Mouse (Mus musculus) neutrophil, adult 5-6 weeks (primary cell): Measurements from ENCODE around the gene Gm973. TPM values are rescaled to one million over a fixed set of nuclear protein-coding genes. Genes with fewer than 3 reads are reported as not detected.

ENCODE experiments used
- ATAC-seq: fragments of 151-379, 151-347 bp; 2 replicates; pipeline ENCODE4 v1.8.0; 2017; ENCODE audit warnings: mild to moderate bottlenecking, moderate TSS enrichment; ENCODE audit not compliant: insufficient number of reproducible peaks, poor library complexity, low FRiP score, severe bottlenecking; ENCODE audit errors: extremely low read depth
- total RNA-seq: library from RNA; stranded (forward); fragments of 200-1000 nt; gene quantifications from 2 replicates; pipeline ENCODE4 v1.2.3, GENCODE M21; 2017

The Gm973 gene
- total RNA-seq, 1 experiment from 2014 or later: not detected

DNA sequence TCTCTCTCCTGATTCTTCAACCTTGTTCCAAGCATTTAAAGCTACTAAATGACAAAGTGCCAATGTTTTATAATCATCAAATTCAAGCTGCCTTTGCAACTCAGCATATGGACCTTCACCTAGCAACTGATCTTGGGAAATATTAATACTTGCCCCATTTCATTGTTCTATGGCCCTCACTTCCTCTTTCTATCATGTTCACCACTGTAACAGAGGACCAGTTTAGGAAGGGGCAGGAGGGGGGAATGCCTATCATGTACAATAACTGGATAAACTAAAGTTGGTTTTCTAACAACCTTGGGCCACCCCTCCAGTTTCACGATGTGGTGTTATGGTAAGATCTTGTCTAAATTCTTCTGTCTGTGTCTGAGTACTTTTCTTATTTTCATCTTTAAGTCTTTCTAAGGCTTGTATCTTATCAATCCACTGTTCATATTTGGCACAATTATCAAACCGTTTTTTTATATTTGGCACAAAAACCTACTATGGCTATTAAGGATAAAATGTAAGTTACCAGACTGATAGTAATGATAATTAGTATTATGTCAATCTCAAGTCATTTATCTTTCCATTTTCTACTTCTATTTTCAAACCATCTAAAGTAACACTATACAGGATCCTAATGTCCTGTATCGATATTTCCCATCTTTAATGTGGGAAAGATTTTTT lies 137.3 kb downstream of the Gm973 start:
- ATAC-seq: no peak

DNA sequence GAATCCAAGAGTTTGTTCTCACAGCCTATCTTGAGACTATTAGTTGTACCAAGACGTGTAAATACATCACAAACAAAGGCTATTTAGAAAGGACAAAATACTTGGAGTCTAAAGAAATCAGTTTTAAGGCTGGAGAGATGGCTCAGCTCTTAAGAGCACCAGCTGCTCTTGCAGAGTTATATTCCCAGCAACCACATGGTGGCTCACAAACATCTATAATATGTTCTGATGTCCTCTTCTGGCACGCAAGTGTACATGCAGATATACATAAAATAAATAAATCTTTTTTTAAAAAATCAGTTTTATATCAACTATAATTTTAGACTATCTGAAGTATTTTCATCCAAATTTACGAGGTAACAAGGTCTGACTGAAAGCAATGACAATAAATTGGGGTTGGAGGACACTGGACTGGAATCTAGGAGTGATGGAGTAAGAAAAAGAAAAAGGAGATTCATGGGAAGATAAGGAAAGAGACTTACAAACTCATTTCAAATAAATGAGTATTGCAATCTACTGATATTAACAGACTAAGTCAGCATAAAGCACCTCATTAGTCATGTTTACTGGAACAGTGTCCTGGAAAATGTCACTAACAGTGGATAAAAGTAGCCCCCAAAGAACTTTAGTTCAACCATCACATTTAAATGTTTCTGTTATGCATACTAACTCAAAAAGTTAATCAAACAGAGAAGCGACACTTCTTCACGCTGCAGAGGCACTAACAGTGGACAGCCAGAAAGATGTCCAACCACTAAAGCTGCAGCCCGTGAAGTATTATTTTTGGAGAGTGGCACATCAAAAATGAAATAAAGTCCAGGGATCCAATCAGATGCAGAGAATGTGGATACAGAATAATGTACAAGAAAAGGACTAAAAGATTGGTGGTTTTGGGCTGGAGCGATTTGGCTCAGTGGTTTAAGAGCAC lies 140.4 kb downstream of the Gm973 start:
- ATAC-seq: no peak

DNA sequence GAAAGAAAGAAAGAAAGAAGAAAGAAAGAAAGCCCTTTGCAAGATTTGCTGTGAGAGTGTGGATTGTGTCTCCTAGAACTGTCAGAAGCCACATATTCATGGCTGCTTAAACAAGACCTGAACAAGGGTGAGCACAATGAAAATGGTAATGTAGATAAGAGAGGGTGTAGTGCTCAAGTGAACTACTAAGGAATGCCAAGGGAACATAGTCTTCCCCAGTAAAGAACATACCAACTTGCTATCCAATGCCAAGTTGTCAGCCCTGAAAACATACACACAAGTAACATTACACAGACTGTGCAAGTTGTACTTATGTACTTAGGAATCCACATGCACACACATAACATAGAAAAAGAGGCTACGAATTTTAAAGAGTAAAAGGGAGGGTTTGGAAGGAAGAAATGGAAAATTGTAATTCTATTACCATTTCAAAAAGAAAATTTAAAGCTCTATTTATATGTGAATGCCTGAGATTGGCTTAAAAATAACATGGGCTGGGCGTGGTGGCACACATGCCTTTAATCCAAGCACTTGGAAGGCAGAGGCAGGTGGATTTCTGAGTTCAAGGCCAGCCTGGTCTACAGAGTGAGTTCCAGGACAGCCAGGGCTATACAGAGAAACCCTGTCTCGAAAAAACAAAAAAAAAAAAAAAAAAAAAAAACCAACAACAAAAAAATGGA lies 147.5 kb downstream of the Gm973 start:
- no peak for ATAC-seq

DNA sequence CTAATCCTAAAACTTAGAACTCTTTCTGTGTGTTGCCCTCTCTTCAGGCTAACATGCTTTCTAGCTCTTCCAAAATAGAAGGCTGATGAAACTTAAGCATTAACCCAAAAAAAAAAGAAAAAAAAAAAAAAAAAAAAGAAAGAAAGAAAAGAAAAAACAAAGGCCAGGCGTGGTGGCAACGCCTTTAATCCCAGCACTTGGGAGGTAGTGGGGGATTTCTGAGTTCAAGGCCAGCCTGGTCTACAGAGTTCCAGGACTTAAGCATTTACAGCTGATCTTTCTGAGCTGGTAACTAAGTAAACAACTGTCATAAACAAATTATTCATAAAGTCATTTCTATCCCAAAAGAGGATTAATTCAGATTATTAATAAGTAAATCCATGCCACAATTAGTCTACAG lies 152.8 kb downstream of the Gm973 start:
- no peak for ATAC-seq

DNA sequence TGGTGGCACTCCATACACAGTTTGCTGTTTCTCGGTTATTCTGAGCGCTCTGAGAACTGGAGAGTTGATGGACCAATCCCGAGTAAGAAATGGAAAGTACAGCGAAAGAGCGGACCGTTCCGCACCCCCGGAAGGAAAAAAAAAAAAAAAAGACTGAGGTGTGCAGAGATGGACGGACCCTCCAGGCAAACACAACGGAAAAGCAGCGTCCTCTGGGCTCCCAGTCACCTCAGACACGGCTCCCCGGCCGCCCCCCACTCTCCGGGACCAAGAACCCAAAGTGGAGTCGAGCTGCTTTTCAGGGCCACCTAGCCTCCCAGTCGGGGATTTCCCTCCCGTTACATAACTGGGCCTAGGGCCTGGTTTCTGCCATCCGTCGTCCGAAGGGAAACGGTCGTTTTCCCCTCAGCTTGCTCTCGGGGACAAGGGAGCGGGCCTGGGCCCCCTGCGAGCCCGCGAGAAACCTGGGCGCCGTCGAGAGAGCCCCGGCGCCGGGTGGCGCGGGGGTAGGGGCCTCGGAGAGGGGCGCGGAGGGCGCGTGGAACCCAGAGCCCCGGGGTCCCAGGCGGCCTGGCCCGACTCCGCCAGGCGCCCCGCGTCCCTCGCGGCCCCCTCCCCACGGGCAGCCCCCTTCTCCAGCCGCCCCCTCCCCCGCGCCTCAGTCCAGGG lies 154.0 kb downstream of the Gm973 start:
- ATAC-seq: peak; percentile 27; the same call in 1 of the 2 replicates

DNA sequence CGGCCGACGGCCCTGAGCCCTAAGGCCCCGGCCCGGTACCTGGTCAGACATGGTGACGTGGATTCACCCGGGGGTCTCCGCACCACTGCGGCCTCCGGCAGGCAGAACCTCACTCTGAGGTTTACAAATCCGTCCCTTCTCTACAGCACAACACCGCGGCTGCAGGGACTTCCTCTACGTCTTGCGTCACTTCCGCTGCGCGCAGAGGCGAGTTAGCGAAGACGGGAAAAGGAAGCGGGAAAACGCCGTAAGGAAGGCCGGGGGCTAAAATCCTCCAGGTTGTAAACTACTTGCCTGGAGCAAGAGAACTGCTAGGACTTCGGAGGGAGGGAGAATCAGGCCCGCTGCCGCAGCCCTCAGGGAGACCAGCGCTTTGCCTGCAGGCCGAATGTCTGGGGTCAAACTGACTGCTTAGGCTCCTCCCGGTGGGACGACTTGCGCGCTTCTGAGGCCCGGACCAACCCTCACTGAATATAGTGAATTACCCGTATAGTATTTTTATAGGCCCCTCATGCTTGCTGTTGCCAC lies 154.6 kb downstream of the Gm973 start, which contains the start of gene Sumo1:
Gene Sumo1 (minus strand): TSS at position 194 of the 528 bp plus-strand sequence.
- ATAC-seq: peak; percentile 95

DNA sequence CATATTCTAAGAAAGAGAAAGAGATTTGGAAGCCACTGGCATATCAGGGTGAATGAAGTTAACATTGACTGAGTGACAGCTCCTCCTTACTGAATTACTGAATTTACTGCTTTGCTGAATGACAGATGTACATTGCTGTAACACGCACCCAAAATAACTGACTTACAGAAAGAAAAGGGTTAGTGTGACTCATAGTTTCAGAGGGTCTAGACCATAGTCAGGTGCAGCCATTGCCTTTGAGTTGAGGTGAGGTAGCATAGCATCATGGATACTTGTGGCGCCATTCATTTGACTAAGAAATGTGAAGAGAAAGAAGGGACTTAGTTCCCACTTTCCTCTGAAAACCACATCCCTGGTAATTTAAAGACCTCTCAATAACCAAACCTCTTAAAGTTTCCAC lies 157.6 kb downstream of the Gm973 start:
- no peak for ATAC-seq

DNA sequence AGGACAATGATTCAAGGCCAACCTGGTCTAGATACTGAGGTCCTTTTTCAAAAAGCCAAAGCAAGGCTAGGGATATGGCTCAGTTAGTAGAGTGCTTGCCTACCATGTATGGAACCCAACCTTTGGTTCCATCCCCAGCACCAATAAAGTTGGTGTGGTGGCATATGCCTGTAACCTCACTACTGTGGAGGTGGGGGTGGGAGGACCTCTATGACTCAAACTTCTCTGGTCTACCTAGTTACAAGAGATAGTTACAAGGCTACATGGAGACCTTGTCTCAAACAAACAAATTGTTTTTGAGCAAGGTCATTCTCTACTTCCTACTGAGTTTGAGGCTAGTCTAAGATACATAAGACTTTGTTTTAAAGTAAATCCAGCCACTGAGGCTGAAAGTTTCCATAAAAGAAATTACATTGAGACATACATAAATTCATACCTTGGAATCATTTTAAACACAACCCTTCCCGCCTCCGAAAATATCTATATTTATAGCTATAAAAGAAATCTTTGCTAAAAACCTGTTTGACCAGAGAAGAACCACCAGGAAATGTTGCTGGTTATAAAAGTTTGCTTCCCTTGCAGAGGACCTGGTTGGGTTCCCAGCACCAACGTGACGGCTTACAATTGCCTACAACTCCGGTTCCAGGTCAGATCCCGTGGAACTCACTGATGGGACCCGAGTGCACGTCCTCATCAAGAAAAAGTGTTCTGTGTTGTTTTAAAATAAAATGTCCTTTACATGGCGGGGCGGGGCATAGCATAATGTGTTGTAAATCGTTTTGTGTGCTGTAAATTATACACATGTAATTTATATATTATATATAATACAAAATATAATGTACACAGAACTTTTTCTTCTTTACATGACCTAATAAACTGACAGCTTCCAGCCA lies 168.1 kb downstream of the Gm973 start:
- no peak for ATAC-seq

DNA sequence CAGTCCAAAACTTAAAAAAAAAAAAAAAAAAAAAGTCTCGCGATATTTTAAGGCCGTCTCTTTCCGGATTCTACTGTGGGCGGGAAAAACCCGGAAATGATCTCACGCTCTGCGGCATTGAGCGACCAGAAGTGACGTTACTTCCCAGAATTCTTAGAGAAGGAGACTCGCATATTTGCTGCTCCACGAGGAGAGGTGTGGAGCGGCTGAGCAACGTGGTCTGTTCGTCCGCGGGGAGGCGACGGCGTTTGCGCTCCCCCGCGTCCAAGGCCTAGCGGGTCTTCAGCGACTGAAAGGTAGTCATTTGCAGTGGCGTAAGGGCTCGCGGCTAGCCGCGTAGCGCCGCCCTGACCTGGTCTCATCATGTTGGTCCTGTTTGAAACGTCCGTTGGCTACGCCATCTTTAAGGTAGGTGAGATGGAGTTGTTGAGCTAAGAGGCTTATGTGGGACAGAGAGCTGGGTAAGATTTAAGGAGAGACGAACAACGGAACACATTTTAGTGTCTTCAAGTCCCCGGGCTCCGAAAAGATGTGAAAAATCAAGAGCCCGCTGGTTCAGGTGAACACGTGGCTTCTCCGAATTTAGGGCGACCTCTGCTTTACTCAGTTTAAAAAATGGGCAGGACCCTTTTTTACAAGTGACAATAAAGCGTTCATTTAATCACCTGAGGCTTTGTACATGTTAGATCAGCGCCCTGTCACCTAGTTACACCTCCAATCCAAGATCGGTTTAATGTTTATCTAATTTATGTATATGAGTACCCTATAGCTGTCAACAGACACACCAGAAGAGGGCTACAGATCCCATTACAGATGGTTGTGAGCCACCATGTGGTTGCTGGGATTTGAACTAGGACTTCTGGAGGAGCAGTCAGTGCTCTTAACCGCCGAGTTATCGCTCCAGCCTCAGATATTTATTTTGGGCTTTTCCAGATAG lies 169.0 kb downstream of the Gm973 start, which contains the start of gene Nop58:
Gene Nop58 (plus strand): TSS at position 153 of the 937 bp plus-strand sequence.
- ATAC-seq: peak; percentile 99

Other genes starting within 250 kb of the Gm973 start
- 0.98 and 1.2 TPM in 2 replicates for gene Fzd7, start 33.8 kb upstream of the Gm973 start, total RNA-seq
- gene Sumo1, start 154.6 kb downstream of the Gm973 start, total RNA-seq: 108 TPM in 2 replicates
- gene Nop58, start 168.7 kb downstream of the Gm973 start, total RNA-seq: 162 and 170 TPM in 2 replicates
- gene Bmpr2, start 247.1 kb downstream of the Gm973 start, total RNA-seq: 12.5 TPM in 2 replicates